Mouse (Mus musculus) cerebellum, postnatal 4 days (tissue): ENCODE data around the gene Kcmf1.
A peak's percentile ranks its signal among the peaks of the same experiment; 100 is the strongest.
"Not testable (repeated sequence)": the region's sequence is repeated elsewhere in the genome, so short reads cannot be mapped to it uniquely, and the experiment has no call there.

Experiments
- DNase-seq, 2 experiments: peaks; one replicate each; pipeline ENCODE4 v3.0.0; 2022; ENCODE audit warnings: low spot score in 2 of 2, mixed read lengths in 1 of 2

The Kcmf1 gene

DNA sequence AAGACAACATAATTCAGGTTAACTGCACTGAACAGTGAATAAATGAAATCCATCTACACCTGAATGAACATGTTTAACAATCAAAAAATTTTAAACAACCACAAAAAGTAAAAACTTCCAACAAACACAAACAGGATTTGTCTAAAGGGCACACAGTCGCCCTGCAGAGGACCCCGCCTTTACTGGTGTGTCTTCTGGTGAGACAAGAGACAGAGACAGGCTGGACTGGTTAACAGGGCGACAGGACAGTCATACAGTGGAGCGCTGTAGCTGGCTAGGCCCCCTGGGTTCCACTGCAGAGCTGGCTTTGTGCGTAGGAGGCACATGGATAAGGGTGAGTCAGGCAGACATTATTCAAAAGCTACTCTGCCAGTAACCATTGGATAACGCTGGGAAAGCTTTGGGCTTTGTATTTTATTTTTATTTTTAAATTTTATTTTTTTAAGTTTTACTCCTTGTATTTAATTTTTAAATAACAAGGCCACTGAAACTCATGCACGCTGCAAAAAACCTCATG lies 57.7 kb downstream of the Kcmf1 start:
- no peak for DNase-seq

DNA sequence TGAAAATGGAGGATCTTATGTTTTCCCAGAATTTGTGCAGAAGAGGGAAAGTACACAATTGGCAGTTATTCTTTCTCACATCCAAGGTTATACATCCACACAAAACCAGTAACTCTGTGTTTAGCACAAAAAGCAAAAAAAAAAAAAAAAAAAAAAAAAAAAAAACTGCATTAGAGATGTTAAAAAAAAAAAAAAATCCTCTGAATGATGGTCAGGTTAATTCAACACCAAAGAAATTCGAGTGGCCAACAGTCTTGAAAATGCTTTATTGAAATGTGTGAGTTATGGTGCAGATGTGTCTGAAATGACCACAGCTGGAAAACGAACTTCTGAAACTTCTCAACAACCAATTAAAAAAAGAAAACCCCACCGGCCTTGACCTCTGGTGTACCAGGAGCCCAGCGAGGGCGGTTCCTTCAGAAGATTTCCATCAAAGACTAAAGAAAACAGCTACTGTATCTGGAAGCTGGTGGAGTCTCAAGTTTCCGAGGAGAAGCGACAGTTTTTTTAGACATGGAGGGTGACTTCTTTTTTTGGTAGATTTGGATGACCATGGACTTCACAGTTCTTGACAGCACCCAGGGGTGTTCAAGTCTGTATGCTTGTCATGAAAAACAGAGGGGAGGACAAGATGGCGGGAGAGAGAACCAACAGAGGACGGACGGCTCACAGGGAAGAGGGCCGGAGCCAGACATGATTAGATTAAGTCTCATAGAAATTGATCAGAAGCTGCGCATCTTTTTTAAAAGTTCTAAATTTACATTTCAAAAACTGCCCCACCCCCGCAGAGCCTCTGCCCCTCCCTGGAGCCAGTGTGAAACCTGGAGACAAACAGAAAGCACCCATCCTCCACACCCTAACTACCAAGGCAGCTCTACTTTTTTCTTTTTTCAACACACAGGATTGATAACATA lies 58.7 kb downstream of the Kcmf1 start:
- DNase-seq, result no peak

GRCm38 (mm10) chr6:72837756-72838155 lies 62.0 kb downstream of the Kcmf1 start:
- DNase-seq, result no peak

DNA sequence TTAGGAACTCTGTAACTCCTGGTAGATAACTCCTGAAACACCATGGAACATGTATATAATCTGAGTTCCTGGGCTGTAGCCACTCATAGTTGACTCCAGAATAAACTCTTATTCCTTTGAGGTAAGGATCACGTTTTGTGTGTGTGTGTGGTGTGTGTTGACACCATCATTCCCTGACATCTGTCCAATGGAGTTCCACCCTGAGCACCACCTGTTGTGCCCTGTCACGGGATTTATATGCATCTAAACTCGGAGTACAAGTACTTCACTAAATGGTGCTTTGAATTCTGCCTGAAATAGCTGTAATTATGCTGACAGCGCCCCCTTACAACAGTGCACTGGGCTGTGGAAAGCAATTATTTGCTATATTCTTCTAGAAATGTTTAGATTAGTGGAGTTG lies 65.3 kb downstream of the Kcmf1 start:
- no peak for DNase-seq

DNA sequence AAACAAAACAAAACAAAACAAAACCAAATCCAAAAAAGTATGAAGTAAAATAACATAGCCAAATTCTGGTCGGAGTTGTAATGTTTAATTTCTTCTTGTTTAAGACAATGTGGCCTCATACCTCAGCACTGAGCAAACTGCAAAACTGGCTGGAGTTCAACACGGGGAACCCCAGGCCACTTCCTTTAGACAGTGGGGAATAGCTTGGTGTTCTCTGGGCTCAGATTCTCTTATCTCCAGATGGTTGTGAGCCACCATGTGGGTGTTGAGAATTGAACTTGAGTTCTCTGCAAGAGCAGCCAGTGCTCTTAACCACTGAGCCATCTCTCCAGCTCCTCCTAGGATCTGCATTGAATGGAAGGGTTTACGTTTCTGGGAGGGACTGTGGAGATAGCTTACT lies 67.9 kb downstream of the Kcmf1 start:
- no peak for DNase-seq

GRCm38 (mm10) chr6:72831276-72831675 lies 68.5 kb downstream of the Kcmf1 start:
- DNase-seq, result peak; percentile 45 to 75

DNA sequence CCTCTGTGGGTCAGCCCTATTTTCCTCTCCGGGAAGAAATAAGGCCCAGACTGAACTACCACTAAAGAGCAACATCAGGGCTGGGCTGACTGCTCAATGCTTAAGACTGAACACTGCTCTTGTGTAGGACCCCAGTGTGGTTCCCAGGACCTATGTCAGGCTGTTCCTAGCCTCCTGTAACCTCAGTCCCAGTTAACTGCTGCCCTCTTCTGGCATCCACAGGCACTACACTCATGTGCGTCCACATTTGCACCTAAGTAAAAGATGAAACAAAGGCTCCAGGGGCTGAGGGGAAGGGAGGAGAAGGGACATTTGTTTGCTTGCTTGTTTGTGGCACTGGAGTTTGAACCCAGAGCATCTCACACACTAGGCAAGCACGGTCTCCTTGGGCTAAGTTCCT lies 70.9 kb downstream of the Kcmf1 start:
- no peak for DNase-seq

- DNase-seq, result not testable (repeated sequence)
Observed at GRCm38 (mm10) chr6:72828037-72828436, 71.7 kb downstream of the Kcmf1 start.

DNA sequence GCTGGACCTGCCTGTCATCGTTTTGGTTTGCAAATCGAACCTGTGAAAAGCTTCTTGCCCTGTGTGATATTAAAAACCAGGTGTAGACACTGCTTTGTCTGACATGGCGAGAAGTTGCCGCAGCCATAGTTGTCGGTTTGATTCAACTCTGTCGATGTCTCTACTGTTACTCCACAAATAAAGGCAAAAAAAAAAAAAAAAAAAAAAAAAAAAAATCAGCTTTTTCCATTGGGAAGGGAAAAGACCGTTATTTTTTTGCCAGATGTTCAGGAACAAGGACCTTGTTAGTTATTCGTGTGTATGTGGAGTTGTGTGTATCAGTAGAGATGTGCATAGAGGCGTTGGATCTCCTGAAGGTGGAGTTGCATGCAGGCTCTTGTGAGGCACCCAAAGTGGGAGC lies 74.0 kb downstream of the Kcmf1 start:
- no peak for DNase-seq

- no peak for DNase-seq
Observed at GRCm38 (mm10) chr6:72824971-72825737, 74.6 kb downstream of the Kcmf1 start.

DNA sequence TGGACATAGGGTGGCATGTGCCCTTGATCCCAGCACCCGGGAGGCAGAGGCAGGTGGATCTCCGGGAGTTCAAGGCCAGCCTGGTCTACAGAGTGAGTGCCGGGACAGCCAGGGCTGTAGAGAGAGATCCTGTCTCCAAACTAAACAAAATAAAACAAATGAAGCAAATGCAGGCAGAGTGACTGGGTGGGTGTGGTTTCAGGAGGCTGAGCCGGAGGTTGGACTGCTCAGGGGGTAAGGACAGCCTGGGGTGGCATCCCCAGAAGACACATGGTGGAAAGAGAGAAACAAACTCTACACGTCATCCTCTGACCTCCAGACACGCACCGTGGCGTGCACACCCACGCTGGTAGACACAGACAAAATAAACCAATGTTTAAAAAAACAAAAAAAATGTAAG lies 86.3 kb downstream of the Kcmf1 start:
- DNase-seq, result no peak

DNA sequence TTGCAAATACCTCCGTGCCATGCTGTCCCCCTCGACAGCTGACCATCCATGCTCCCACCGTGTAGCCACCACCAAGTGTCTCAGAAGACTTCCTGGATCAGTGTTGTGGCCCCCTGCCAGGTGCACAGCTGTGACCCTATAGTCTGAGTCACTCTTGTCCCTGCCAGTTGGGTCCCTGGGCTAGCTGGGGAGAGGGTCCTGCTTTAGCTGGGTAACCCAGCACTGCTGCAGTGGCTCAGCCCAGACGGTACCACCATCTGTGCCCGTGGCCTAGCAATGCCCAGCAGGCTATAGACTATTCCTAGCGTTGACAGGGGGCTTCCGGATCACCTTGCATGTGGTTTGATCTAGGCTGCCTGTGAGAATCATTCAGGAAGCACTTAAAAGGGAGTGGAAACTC lies 89.5 kb downstream of the Kcmf1 start:
- peak in 1 of 2 experiments; percentile 19 for DNase-seq

GRCm38 (mm10) chr6:72809522-72810149 lies 90.1 kb downstream of the Kcmf1 start:
- DNase-seq, result no peak

GRCm38 (mm10) chr6:72808342-72808741 lies 91.4 kb downstream of the Kcmf1 start:
- no peak for DNase-seq

DNA sequence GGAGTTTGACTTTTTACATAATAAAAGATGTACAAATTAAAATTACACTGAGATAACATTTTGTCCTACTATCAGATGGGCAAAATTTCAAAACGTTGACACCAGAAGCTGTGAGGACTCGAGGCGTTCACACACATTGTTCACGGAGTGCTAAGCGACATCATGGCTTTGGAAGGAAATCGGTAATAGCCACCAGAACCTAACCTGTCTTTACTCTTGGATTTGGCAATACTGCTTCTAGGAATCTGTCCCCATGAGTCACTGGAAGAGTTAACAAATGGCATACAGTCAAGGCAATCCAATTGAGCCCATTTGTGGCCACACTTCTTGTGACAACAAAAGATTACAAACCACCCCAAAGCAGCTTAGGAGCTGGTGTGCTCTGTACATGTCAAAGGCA lies 96.1 kb downstream of the Kcmf1 start:
- DNase-seq, result no peak

GRCm38 (mm10) chr6:72802119-72802518 lies 97.7 kb downstream of the Kcmf1 start:
- DNase-seq, result no peak

GRCm38 (mm10) chr6:72800641-72801040 lies 99.1 kb downstream of the Kcmf1 start:
- no peak for DNase-seq

- DNase-seq, result no peak
Observed at GRCm38 (mm10) chr6:72797763-72798162, 102.0 kb downstream of the Kcmf1 start.

DNA sequence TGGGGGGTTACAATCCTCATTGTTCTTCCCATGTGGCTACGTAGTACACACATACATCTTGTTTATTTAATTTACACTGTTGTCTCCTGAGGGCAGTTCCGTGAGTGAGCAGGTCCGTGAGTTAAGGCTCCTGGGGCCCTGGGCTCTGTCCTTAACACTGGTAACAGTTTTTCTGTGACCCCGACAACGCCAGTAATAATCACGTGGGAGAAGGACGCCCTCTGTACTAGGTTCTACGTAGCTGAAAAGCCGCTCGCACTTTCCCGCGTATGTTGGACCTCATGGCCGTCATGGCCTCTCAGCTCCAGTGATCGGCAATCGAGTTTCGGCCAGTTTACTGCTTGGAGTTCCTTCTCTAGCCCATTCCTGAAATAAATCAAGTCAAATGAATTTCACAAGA lies 104.3 kb downstream of the Kcmf1 start:
- no peak for DNase-seq

DNA sequence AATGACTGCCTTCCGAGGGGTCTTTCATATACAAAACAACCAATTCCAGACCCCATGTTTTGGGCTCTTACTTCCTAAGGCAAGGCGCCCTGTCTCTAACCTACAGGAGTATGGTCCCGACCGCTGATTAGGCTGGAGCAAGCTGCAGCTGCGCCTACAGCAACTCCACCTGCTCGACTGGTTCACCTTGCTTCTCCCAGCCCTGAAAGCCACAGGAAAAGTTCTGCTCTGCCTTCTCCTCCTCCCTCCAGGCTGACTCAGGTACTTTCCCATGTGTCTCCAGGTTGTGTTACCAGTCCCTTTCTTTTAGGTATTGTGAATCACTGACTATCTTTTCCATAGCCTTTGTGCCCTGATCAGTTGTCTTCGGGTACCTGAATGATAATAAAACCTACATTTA lies 104.9 kb downstream of the Kcmf1 start:
- no peak for DNase-seq

GRCm38 (mm10) chr6:72792641-72793040 lies 107.1 kb downstream of the Kcmf1 start:
- no peak for DNase-seq
